Mouse (Mus musculus): ENCODE results near the gene Ntn3.

Ntn3 gene

DNA sequence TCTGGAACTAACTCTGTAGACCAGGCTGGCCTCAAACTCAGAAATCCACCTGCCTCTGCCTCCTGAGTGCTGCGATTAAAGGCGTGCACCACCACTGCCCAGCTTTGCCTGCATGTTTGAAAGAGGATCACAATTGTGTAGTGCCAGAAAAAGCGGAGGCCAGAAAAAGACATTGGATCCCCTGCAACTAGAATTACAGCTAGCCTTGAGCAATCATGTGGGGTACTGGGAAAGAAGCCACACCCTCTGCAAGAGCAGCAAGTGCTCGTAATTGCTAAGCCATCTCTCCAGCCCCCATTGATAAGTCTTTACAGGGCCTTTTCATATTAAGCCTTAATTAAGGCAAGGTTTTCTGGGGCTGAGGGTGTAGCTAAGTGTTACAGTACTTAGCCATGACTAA is 17.9 kb downstream of the Ntn3 start:
- no peak for DNase-seq (ENCODE audit: low read depth, low spot score)

DNA sequence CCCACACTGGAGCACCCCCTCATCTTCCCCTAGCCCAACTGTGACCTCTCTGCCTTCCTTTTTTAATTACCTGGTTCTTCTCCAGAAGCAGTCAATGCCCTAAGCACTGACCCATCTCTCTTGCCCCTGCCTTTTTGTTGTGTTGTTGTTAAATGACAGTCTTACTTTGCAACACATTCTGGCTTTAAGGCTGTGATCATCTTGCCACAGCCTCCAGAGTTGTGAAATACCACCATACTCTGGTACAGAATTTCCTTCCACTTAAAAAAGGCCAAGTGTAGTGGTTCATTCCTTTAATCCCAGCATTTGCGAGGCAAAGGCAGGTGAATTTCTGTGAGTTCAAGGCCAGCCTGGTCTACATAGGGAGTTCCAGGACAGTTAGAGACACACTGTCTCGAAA is 18.4 kb downstream of the Ntn3 start:
- DNase-seq (ENCODE audit: low read depth, low spot score): no peak

DNA sequence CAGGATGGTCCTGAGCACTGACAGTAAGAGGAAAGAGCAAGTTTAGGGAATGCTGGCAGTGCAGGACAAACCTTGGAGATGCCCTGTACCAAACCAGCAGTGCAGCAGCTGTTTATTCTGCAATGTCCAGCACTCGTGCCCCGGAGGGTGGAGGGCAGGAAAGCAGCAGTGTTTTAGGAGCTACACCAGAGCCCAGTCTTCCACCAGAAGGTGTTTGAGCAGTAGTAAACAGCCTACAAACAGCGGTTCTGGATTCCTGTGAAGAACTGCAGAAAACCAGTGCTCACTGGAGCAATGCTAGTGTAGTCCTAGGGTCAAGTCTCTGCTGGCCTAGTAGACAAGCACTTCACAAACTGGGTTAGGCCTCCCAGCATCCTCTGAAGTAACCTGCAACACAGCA is 35.1 kb downstream of the Ntn3 start:
- DNase-seq (ENCODE audit: low read depth, low spot score): no peak

DNA sequence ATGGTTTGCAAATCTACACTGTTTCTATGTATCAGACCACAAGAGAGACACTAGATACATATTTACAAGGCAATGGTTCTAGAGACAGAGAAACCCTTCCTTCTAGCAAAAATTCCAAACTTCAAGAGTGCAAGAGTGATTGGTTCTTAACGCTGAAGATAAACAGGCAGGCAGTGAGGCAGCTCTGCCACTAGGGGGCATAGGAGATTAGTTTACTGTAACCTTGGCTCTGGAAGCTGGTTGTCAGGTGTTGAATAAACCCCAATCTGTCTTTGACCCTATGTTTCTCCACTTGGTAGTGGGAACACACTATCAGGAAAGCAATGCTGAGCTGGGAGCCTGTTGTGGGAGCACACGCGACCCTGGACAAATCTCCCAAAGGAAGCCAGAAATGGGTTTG is 35.9 kb downstream of the Ntn3 start:
- DNase-seq (ENCODE audit: low read depth, low spot score): peak; percentile 55

DNA sequence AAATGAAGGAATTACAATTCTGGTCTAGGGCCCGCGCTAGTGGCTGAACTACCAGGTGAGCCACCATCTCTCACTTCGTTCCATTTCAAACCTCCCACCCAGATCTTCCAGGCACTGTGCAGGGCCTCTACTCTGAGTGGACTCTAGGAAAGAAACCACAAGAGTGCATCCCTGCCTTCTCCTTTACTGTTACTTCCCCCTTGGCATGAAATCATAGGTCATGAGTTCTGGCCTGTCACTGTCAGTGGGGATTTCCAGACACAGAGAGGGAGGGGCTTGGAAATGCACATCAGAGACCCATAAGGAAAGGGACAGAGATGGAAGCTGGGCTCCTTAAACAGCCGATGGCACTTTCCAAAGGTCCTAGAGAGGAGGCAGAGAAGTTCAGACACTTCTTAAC is 37.6 kb downstream of the Ntn3 start:
- DNase-seq (ENCODE audit: low read depth, low spot score): no peak

DNA sequence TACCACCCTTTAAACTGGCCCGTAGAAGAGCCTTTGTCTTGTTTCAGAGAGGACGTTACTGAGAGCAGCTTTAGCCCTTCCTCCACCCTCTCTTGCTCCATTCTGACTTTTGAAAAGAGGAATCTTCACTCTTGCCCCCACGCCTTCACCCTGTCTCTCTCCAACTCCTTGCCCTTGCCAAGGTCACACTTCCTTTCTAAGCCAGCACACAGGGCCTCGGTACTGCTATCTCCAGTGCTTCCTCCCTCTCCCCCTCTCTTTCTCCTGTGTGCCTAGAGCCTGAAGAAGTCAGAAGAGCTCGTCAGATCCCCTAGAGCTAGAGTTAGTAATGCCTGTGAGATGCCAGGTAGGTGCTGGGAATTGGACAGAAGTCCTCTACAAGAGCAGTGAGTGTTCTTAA is 38.6 kb downstream of the Ntn3 start:
- DNase-seq (ENCODE audit: low read depth, low spot score): no peak

DNA sequence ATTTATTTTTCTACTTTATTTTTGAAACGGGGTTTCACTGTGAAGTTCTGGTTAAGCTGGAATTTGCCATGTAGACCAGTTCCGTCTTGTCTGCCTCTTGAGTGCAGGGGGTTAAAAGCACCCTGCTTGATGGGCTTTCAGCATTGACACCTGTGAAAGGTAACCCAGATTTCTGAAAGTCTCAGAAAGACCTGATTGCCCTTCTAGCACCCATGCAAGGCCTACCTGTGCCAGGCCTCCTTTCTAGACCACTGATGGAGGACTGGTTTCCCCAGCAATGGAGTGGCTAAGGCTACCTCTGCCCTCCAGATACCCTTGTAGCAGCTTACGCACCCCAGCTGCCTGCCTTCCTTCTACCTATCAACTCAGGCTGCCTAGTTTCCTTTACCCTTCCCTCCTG is 39.2 kb downstream of the Ntn3 start:
- DNase-seq (ENCODE audit: low read depth, low spot score): no peak

DNA sequence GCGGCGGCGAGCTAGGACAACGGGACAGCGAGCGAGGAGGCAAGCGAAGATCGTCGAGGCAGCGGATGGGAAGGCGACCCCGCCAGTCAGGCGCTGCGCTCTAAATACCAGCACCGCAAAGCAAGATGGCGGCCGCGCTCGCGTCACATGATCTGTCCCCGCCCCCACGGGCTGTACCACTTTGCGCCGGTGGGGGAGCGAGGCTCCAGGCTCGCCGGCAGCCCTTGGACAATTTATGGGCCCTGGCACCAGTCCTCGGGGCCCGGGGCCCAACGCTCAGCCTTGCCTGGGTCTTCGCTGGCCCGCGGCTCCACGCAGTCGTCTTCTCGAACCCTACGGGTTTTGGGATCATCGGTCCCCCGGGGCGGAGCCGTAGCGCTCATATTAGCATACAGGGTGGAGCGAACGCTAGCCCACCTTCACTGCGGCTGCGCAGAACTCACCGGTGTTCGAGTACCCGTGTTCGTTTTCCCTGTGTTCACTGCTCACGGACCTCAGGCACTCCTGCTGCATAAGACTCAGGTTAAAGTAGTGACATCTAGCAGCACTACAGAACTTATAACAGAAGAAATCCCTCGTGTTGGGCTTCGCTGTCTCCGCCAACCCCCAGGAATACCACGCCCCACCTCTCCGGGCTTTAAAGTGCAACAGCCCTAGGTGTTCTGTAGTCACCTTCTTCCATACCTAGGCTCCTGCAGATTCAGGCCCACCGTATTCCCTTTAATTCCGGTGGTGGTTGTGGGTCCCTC is 39.8 kb downstream of the Ntn3 start, which contains the start of gene Atp6v0c:
Atp6v0c (minus strand) TSS at position 386 of the 749 bp plus-strand sequence.
- DNase-seq (ENCODE audit: low read depth, low spot score): peak; percentile 90

DNA sequence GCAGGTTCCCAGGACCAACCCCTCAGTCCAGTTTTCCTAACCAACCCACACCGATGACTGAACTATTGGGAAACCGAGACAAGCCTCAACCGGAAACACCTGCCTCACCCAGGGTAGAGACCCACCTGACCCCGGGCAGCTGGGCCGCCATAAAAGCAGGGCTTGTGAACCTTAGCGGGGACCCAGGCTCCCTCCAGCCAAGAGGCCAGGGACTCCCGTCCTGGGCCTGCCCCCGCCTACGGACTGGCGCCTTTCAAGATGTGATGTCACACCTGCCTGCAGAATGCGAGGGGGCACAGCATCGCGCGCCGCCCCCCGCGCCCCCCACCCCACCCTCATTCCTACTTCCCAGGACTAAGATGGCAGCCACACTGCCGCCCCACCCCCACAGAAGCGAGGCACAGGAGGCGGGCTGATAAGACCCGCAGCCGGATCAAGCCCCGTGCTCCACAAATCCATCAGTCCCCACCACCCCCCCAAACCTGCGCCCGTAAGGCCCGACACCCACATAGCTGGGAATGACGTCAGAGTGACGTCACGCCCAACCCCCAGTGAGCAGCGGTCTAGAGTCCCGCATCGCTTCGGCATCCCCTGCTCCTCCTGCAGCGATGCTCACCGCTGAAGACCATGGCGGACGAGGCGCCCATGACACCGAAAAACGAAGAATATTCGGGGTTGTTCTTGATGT is 40.6 kb downstream of the Ntn3 start:
- peak; percentile 46 for DNase-seq (ENCODE audit: low read depth, low spot score)

DNA sequence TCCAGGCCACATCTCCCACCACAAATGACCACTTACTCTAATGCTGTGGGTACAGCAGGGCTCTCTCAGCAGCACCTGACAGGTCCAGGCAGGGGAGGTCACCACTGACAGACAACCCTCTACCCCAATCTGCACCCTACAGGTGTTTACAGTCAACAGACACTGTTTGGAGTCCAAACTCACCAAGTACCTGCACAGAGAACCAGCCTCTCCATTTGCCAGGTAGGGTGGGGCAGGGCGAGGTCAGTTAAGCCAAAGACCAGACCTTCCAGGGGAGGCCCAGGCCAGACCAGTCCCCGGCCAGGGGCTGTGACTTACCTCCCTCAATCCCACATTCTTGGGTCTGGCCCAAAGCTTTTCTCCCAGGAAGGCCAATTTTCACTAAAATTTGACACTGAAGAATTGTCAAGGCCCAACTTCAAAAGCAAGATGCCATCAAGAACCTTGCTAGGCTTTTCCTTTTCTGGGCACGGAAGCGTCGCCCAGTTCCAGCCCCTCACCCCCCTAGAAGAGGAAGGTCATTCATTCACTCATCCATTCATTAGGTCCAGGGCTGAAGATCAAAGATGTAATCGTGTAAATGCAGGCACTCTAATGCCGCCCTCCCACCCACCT is 41.3 kb downstream of the Ntn3 start:
- no peak for DNase-seq (ENCODE audit: low read depth, low spot score)

DNA sequence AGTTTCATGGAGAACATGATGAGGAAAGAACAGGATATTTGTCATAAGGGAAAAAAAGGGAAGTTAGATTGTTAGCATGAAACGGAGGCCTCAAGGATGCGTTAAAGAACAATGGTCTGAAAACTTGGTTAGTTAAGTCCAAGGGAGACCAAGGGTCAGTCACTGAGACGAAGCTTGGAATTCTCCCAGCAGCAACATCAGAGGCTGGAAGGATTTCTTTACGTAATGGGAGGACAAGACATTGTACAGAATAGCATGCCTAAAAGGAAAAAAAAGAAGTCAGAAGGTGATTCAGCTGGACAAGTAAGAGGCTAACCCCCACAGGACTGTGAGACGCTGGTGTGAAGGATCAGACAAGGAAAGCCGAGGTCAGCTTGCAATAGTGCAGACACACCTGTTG is 42.2 kb downstream of the Ntn3 start:
- DNase-seq (ENCODE audit: low read depth, low spot score): no peak

DNA sequence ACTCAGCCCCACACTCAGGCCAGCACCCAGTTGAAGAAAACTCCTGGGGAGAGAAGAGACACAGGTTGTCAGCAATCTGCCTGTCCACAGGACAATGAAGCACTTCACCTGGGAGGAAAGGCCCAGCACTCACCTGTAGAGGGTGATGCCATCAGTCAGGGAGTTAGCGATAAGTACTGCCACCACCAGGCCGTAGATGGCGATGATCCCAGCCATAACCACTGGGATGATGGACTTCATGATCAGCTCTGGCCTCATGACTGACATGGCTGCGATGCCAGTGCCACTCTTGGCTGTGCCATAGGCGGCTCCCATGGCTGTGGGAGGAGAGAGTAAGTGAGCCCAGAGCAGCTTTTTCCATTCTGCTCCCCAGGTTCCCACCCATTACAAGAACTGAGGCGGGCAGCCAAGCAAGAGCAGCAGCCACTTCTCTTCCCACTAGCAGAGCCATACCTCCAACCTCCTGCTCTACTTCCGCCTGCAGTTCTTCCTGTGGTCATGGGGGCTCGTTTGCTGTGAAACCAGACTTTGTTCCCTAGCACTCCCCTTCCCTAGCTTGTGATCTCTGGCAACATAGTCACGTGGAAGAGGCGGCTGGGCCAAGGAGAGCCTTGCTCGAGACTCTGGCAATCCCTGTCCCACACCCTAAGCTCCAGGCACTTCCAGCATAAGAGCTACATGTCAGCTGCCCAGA is 44.6 kb downstream of the Ntn3 start:
- no peak for DNase-seq (ENCODE audit: low read depth, low spot score)

DNA sequence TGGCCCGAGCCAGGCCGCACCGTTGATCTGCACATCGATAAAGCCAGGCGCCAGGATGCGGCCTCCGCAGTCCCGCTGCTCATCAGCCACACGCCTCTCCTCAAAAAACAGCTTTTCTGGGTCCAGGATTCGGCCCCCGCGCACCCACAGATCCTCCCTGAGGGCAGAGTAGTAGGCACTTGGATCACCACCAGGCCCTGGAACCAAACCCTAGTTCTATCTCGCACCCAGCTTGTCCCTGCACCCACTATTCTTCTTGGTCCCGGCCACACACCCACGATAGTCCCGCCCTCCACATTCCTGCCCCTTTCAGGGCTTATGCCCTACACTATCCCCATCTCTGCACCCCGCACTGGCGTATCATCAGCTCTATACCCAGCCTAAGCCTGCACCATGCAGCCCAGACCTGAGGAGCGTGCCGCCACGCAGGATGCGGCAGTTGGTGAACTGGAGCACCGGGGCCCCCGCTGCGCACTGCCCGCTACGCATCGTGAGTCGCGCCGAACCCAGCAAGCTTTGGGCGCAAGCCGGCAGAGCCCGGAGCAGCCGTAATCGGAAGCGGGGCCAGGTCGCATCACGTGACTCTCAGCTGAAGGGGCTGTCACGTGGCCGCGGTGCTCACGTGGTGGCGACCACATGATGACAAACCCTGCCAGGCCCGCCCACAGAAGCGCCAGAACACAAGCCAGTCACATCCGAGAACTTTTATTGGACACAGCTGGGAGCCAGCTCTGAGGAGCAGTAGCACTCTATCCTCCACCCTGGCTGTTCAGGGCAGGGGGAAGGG is 46.0 kb downstream of the Ntn3 start, which contains the start of gene Amdhd2:
Amdhd2 (minus strand) TSS at position 591 of the 787 bp plus-strand sequence.
- DNase-seq (ENCODE audit: low read depth, low spot score): peak; percentile 97

DNA sequence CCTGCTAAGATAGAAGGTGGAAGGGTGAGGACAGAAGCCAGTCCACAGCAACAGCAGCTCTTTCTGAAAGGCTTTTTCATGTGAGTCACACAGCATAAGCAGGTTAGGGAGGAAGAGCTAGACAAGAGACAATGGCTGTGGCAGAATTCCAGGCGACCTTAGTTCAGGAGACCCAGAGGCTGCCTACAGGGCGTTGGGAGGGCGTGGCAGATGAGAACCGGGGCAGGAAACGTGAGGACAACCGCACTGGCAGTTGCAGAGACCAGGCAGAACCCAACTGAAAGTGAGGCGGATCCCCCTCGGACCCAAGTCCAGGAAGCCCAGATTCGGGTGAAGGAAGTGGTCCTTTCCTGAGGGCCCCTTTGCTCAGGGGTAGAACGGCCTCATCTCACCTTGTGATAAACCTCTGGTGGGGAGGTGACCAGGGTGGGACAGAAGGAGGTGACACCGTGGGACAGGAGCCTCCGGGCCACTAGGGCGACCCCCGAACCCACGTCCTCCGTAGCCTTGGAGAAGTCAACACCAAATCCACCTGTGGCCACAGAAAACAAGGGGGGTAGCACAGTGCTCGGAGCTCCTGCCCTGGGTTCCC is 46.7 kb downstream of the Ntn3 start:
- DNase-seq (ENCODE audit: low read depth, low spot score): no peak

DNA sequence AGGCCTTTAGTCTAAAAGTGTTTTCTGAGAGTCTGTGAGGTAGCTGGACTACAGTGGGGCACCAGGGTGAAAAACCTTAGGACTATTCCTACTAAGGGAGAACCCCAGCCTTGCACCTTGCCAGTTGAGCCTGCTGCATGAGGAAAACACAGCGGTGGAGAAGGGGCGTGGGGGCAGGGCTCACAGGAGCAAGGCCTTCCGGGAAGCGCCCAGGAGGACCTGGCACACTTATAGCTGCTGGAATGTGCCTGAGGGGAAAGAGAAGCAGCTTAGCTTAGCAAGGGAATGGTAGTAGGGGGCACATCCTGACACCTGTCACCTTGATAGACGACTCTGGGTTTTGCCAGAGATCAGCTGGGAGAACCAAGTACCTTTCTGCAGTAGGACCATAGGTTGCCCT is 47.9 kb downstream of the Ntn3 start:
- no peak for DNase-seq (ENCODE audit: low read depth, low spot score)

DNA sequence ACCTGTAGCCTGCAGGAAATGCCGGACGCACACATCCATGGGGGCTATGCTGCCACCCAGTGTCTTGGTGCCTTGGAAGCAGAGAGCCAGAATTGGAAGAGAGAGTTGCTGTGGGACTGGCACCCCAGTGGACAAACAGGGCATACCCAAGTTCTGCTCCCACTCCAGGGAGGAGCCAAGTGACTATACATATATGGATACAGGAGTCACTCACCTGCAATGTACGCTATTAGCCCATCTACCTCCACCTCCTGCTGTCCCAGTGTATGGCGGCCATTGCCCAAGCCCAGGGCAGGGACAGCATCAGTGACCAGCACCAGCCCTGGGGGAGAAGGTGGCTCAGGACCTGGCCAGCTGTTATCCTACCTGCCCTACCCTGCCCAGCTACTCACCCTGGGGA is 51.8 kb downstream of the Ntn3 start:
- no peak for DNase-seq (ENCODE audit: low read depth, low spot score)

DNA sequence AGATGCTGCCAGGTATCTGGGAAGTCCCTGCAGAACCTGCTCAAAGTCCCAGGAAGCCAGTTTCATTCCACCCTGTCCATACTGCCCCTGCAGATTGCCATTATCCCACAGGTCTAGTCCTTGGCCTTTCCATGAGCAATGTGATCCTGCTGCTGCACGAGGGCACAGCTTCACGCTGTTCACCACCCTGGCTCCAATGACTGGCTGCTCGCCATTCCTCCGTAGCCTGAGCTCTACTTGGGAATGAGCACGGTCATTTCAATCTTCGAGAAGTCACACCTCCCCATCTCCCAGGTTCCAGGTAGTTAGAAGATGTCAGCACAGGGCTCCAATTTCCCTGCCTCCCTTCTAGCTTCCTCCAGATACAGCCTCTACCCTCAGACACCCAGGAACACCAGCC is 52.2 kb downstream of the Ntn3 start:
- DNase-seq (ENCODE audit: low read depth, low spot score): no peak

DNA sequence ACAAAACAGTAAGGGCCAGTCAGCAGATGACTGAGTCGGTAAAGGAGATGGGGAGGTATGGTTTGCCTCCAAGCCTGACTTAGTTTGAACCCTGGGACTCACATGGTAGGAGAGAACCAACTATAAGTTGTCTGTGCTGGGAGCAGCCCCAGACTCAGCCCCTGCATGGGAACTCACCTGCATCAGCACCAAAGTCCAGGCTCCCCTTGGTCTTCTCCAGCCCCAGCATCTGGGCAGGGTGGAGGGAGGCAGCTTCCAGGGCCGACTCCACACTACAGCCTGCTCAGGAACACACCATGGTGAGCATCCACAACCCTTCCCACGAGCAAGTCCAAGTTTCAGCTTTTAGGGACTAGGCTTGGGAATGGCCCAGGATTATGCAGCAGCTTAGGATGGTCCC is 52.9 kb downstream of the Ntn3 start:
- no peak for DNase-seq (ENCODE audit: low read depth, low spot score)

DNA sequence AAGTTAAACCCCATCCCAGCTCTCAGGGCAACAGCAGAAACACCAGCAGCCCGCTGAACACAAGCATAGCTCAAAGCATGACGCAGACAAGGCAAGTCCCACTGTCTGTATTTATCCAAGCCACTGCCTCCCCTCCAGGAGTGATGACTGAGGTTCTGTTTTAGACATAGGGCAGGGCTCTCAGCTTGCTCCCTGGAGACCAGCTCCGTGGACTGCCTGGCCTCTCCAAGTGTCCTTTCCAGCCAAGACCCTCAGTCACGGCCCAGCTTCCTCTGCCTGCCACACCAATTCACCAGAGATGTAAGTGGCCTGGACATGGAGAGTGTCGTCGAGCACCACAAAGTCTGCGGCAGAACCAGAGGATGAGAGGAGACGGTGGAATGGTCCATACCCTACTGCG is 53.6 kb downstream of the Ntn3 start:
- no peak for DNase-seq (ENCODE audit: low read depth, low spot score)

DNA sequence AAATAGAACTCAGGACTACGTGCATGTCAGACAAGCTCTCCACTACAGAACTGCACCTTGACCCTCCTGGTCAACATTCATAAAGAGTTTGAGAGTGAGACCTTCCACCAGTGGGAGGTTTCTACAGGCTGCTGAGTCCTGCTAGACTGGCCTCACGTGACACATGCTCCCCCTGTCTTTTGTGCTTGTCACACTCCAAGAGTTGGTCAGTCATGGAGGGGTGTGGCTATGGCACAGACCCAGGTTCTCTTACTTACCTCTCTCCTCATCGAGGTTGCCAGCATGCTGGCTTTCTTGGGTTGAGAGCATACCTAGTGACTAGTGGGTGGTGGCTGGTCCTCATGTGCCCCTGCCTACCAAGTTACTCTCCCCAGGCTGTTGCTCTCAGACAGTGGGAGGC is 54.9 kb downstream of the Ntn3 start:
- no peak for DNase-seq (ENCODE audit: low read depth, low spot score)

Measured in embryo, embryonic 11.5 days (tissue).